Mouse (Mus musculus): ENCODE measurements at regions not wholly inside any gene's neighbourhood (a gene's known extent, or its start where the extent isn't known, plus 50 kb on each side); places are given as distances from the start of the nearest gene placed in this dataset.
A peak's percentile ranks its signal among the peaks of the same experiment; 100 is the strongest.
"Not testable (repeated sequence)": the region's sequence is repeated elsewhere in the genome, so short reads cannot be mapped to it uniquely, and the experiment has no call there.

DNA sequence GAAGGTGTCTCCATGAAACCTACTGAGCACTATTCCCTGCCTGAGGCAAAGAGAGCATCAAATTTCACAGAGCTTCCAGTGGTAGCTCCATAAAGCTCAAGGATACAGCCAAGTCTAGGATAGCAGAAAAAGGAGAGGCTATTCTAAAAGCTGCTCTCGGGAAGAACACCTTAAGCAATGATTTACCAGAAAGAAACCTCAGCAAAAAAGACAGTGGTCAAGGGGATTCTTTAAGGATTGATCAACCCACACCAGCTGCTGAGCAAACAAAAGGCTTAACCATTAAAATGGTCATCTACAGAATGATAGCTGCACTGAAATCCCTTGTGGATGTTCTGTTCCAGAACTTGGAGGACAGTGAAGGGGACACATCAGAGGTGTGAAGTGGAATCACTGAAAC lies 78.3 kb upstream of the Gm904 start:
- DNase-seq: peak; percentile 19

- not testable (repeated sequence) for DNase-seq
Measured at GRCm38 (mm10) chr13:50578916-50579315, 64.1 kb upstream of the Gm904 start.

GRCm38 (mm10) chr13:50590388-50590787 lies 52.6 kb upstream of the Gm904 start:
- DNase-seq: not testable (repeated sequence)

All from kidney, postnatal 14 days (tissue).